Mouse (Mus musculus) bone marrow, adult 2 months (tissue): Measurements from ENCODE around the gene Zfp451. TPM values are rescaled to one million over a fixed set of nuclear protein-coding genes. Genes with fewer than 3 reads are reported as not detected.
A peak's percentile ranks its signal among the peaks of the same experiment; 100 is the strongest.

Source experiments
- H3K27ac ChIP-seq: fragments of 200-500 bp; 2 replicates; pipeline ENCODE4 v1.5.1; 2012; ENCODE audit warnings: low read depth, mild to moderate bottlenecking, control low read depth, inconsistent platforms, low read length; ENCODE audit not compliant: control insufficient read depth, poor library complexity, insufficient read depth
- H3K4me1 ChIP-seq: fragments of 200-500 bp; 2 replicates; pipeline ENCODE4 v1.6.1; 2011; ENCODE audit warnings: low read length; ENCODE audit not compliant: control insufficient read depth, insufficient read depth
- H3K4me3 ChIP-seq: fragments of 200-500 bp; replicated peaks from 2 replicates; pipeline ENCODE3; 2011; ENCODE audit warnings: mild to moderate bottlenecking, low read depth, low read length, control low read depth; ENCODE audit not compliant: control insufficient read depth
- CTCF ChIP-seq: fragments of 200-500 bp; IDR thresholded peaks from 2 replicates; pipeline ENCODE4 v1.5.1; 2011; ENCODE audit warnings: low read length, control low read depth; ENCODE audit not compliant: control insufficient read depth, insufficient read depth
- POLR2A ChIP-seq: fragments of 200-500 bp; IDR thresholded peaks from 2 replicates; pipeline ENCODE4 v1.6.1; 2011; ENCODE audit warnings: low read depth, mild to moderate bottlenecking, control low read depth, low read length, borderline replicate concordance; ENCODE audit not compliant: control insufficient read depth
- WGBS: fragments of 180-500 bp; shearing (Covaris S2); methylation state at CpG from one replicate; pipeline ENCODE4 v1.1.7; 2018; 5-methylcytosine and 5-hydroxymethylcytosine counted together
- polyA plus RNA-seq: library from polyadenylated mRNA; stranded (reverse); fragments of >200 nt; gene quantifications from 2 replicates; pipeline ENCODE4 v1.2.4, GENCODE M21; 2011; ENCODE audit warnings: low replicate concordance; ENCODE audit not compliant: missing spikeins, insufficient read depth, insufficient read length

Zfp451 gene
- polyA plus RNA-seq, 1 experiment, result 10.7 TPM

DNA sequence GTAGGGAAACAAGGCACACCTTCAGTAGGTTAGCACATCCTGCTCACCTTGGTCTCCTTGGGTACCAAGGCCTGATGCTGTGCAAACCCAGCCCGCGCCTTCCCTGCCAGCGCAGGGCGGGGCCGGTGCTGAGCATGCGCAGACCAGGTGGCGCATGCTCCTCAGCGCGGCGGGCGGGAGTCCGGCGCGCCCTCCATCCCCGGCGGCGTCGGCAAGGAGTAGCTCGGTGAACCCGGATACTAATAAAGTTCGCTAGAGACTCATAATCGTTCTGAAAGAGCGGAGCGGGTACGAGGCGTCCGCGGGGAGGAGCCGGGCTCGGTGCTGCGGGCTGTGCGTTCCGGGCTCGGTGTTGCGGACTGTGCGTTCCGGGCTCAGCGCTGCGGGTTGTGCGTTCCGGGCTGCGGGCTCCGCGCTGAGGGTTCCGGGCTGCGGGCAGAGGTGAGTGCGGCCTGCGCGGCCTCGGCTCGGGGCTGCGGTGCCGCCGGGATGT lies 94.6 kb downstream of the Zfp451 start, which contains the start of gene Rab23:
Gene Rab23 (plus strand): TSS at position 155 of the 493 bp plus-strand sequence.
- TF ChIP-seq POLR2A (peak; percentile 23; the same call in 1 of the 2 replicates), CTCF (no peak)
- Histone ChIP-seq H3K4me1 (no peaks in the 10 kb centered on the region), H3K4me3 (peak within 1 kb of the TSS; percentile 73), H3K27ac (peak within 1 kb of the TSS; percentile 76)
- WGBS, result under 1% methylated on average over 54 of the region's 54 CpGs

- H3K27ac ChIP-seq, result no peak overlapping the region
- no peak for TF ChIP-seq CTCF
- TF ChIP-seq POLR2A, result no peak
- no peaks in the 10 kb centered on the region for H3K4me1 ChIP-seq
- H3K4me3 ChIP-seq, result no peak overlapping the region
- 95% methylated on average over 1 of the region's 1 CpGs for WGBS
Measured at GRCm38 (mm10) chr1:33717636-33718035, 96.8 kb downstream of the Zfp451 start.

GRCm38 (mm10) chr1:33714796-33715195 lies 99.6 kb downstream of the Zfp451 start:
- no peak overlapping the region for H3K4me3 ChIP-seq
- 12% methylated on average over 10 of the region's 10 CpGs for WGBS
- no peak overlapping the region for H3K27ac ChIP-seq
- H3K4me1 ChIP-seq, result no peaks in the 10 kb centered on the region
- TF ChIP-seq CTCF (no peak), POLR2A (no peak)

DNA sequence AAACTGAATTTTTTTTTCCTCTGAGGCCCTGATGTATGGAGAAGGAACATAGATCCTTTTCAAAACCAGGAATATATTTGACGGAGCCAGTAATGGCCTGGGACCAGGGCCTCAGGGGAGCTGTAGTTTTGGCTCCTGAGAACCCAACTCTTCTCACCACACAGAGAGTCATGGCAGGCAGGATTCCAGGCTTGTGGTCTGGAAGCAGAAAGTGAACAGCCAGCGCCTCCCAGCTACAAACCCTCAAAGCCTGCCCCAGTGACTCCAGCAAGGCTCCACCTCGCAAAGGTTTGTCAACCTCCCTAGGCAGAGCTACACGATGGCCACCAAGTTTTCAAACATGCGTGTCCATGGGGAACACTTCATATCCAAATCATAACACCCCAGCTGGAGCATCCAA lies 102.4 kb downstream of the Zfp451 start:
- H3K27ac ChIP-seq, result no peak overlapping the region
- no peaks in the 10 kb centered on the region; the same call in 1 of the 2 replicates for H3K4me1 ChIP-seq
- H3K4me3 ChIP-seq, result no peak overlapping the region
- 82% methylated on average over 5 of the region's 5 CpGs for WGBS
- TF ChIP-seq CTCF (no peak), POLR2A (no peak)

Other genes starting within 250 kb of the Zfp451 start
- gene Prim2, start 144.8 kb downstream of the Zfp451 start, polyA plus RNA-seq, result 29.2 and 40.0 TPM in 2 replicates
- gene Rab23, start 94.7 kb downstream of the Zfp451 start, polyA plus RNA-seq, result 4.7 and 6.8 TPM in 2 replicates
- gene Bag2, start 56.8 kb downstream of the Zfp451 start, polyA plus RNA-seq, result 7.7 and 11.0 TPM in 2 replicates
- 0.74 and 1.6 TPM in 2 replicates for gene Bend6, start 93.2 kb upstream of the Zfp451 start, polyA plus RNA-seq
- gene Dst, start 93.6 kb upstream of the Zfp451 start, polyA plus RNA-seq, result 2.5 and 9.5 TPM in 2 replicates